Mouse (Mus musculus) adrenal gland, adult (tissue): Measurements from ENCODE around the gene Ncor1.

Source experiments
- DNase-seq, 2 experiments: peaks; one replicate each; pipeline ENCODE4 v3.0.0; 2022 to 2023; ENCODE audit warnings: low spot score in 1 of 2; ENCODE audit not compliant: inconsistent age in 2 of 2

Ncor1 gene

DNA sequence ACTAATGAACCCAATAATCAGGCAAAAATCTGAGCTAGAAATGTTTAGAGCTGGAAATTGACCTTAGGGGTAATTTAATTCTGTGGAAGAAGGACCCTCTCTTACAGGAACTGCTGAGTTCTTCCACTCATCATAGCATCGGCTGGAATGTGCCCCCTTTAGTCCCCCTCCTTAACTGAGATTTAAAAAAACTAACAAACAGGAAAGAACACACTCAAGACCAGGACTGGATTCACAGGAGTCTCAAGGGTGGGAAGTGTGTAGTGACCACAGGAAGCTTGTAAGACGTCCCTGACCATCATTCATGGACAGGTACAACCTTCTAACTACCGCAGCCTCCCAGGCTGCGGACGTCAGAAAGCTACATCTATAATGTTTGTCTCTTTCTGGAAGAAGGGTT lies 187.5 kb downstream of the Ncor1 start:
- no peak for DNase-seq

DNA sequence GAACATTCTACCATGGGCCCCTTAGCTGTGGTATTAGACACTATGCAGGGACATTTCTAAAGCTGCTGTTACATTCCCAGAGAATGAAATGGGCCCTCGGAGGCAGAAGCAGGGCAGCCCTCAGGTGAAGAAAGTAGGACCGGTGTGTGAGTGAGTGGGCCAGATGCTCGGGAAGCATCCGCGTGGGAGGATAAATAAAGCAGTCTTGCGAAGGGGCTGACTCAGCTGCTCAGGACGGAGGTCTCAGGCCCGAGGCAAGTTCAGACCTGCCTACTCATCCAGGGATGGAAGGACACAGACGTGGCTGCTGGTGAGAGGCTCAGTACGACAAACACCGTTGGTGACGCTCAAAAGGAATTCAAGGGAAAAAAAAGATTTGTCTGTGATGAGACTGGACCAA lies 189.2 kb downstream of the Ncor1 start:
- no peak for DNase-seq

DNA sequence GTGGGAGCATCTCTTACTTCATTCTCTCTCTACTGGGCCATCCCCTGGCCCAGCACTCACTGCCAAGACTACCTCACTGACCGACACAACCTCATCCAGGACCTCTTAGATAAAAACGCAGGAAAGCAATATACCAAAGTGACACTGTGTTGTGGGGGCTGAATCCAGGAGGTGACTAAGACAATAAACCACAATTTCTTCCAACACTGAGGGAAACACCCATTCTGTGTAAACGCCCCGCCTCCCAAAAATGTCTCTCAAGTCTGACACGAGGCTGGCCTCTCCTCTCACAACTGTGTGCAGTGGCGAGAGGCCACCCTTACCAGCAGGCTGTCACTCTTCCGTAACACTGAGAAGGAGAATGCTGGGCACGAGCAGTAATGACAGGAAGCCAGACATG lies 190.0 kb downstream of the Ncor1 start:
- DNase-seq: no peak

- DNase-seq: no peak
These were observed 191.7 kb downstream of the Ncor1 start for GRCm38 (mm10) chr11:62266466-62267214.
